Mouse (Mus musculus): ENCODE data around the gene 2310011J03Rik. TPM values are rescaled to one million over a fixed set of nuclear protein-coding genes. Genes with fewer than 3 reads are reported as not detected.

Gene 2310011J03Rik
- polyA plus RNA-seq, 1 experiment = 44.0 TPM

GRCm38 (mm10) chr10:80352727-80353126 lies 32.4 kb upstream of the 2310011J03Rik start:
- H3K36me3 ChIP-seq (ENCODE audit: control insufficient read depth, insufficient read depth) = no peaks in the 10 kb centered on the region
- H3K79me2 ChIP-seq (ENCODE audit: control insufficient read depth, insufficient read depth) = no peaks in the 10 kb centered on the region
- no peak overlapping the region for H3K4me2 ChIP-seq (ENCODE audit: low read depth)
- H3ac ChIP-seq (ENCODE audit: control insufficient read depth, insufficient read length) = no peak overlapping the region
- TF ChIP-seq REST (IDR thresholded peaks at IDR 0.05; ENCODE audit: insufficient read depth, insufficient read length) = no peak
- TF ChIP-seq E2F4 (IDR thresholded peaks at IDR 0.05; ENCODE audit: insufficient read depth) = no peak
- no peak for TF ChIP-seq MAX (IDR thresholded peaks at IDR 0.05; ENCODE audit: low read depth)
- no peak for TF ChIP-seq TCF3 (IDR thresholded peaks at IDR 0.05; ENCODE audit: insufficient read length, low read depth)
- TF ChIP-seq USF1 (IDR thresholded peaks at IDR 0.05; ENCODE audit: low read depth) = no peak
- no peak for TF ChIP-seq CEBPB (IDR thresholded peaks at IDR 0.05; ENCODE audit: insufficient read depth, poor library complexity, severe bottlenecking)
- no peak for TF ChIP-seq TCF12 (IDR thresholded peaks at IDR 0.05; ENCODE audit: insufficient read depth, poor library complexity, severe bottlenecking)
- no peak for TF ChIP-seq MYOG (IDR thresholded peaks at IDR 0.05; ENCODE audit: control insufficient read depth in 1 of 3, insufficient read depth in 1 of 3, insufficient read length in 2 of 3, low read depth in 2 of 3)
- no peak for TF ChIP-seq POLR2AphosphoS2 (IDR thresholded peaks at IDR 0.05; ENCODE audit: insufficient read length, low read depth)
- TF ChIP-seq SRF (IDR thresholded peaks at IDR 0.05; ENCODE audit: control insufficient read depth, insufficient read length, low read depth) = no peak
- no peak for TF ChIP-seq POLR2A (IDR thresholded peaks at IDR 0.05; ENCODE audit: insufficient read length, low read depth)
- peaks cover 35% of the 10 kb centered on the region for H3K27me3 ChIP-seq (ENCODE audit: control insufficient read depth, insufficient read depth, insufficient read length)
- no peak overlapping the region for H3K4me3 ChIP-seq

DNA sequence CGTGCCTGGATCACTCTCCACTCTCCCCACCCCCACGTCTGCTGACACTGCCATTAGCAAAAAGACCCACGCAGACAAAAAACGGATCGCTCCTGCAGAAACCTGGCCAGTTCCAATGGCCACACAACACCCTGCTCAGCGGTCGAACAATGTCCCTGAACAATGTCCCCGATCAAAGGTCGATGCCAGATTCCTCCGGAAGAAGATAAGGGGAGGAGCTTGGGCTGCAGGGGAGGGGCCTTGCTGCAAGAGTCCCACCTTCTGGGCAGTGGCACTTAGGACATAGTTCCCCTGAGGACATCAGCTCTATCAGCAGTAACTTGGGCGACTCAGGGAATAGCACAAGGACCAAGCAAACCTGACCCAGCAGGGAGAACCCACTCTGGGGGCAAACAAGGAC lies 31.6 kb upstream of the 2310011J03Rik start:
- H3ac ChIP-seq (ENCODE audit: control insufficient read depth, insufficient read length) = no peak overlapping the region
- H3K79me2 ChIP-seq (ENCODE audit: control insufficient read depth, insufficient read depth) = no peaks in the 10 kb centered on the region
- H3K27me3 ChIP-seq (ENCODE audit: control insufficient read depth, insufficient read depth, insufficient read length) = peaks cover 26% of the 10 kb centered on the region
- H3K4me3 ChIP-seq = no peak overlapping the region
- no peak for TF ChIP-seq MAX (IDR thresholded peaks at IDR 0.05; ENCODE audit: low read depth)
- TF ChIP-seq POLR2A (IDR thresholded peaks at IDR 0.05; ENCODE audit: insufficient read length, low read depth) = no peak
- TF ChIP-seq POLR2AphosphoS2 (IDR thresholded peaks at IDR 0.05; ENCODE audit: insufficient read length, low read depth) = no peak
- TF ChIP-seq USF1 (IDR thresholded peaks at IDR 0.05; ENCODE audit: low read depth) = no peak
- TF ChIP-seq SRF (IDR thresholded peaks at IDR 0.05; ENCODE audit: control insufficient read depth, insufficient read length, low read depth) = no peak
- TF ChIP-seq E2F4 (IDR thresholded peaks at IDR 0.05; ENCODE audit: insufficient read depth) = no peak
- TF ChIP-seq MYOD1 (IDR thresholded peaks at IDR 0.05; ENCODE audit: control insufficient read depth in 1 of 3, insufficient read length in 2 of 3, low read depth in 2 of 3) = no peak
- no peak for TF ChIP-seq TCF12 (IDR thresholded peaks at IDR 0.05; ENCODE audit: insufficient read depth, poor library complexity, severe bottlenecking)
- no peak for TF ChIP-seq CEBPB (IDR thresholded peaks at IDR 0.05; ENCODE audit: insufficient read depth, poor library complexity, severe bottlenecking)
- TF ChIP-seq MYOG (IDR thresholded peaks at IDR 0.05; ENCODE audit: control insufficient read depth in 1 of 3, insufficient read depth in 1 of 3, insufficient read length in 2 of 3, low read depth in 2 of 3) = no peak
- no peak overlapping the region for H3K4me2 ChIP-seq (ENCODE audit: low read depth)
- H3K36me3 ChIP-seq (ENCODE audit: control insufficient read depth, insufficient read depth) = no peaks in the 10 kb centered on the region

DNA sequence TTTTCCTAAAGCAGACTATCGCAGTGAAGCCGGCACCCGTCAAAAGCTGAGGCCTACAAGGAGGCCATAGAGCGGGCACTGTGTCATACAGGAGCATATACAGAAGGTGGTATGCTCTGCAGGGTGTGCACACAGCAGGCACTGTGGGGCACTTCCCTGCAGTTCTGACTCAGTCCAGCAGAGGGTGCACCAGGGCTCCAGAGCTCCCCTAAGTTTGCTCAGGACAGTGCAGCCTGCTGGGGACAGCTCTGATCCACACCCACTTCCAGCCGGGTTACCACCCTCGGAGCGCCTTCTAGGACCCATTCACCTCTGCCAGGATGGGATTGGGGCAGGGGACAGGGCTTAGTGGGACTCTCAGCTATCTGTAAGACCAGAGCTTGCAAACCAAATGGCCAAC lies 30.0 kb upstream of the 2310011J03Rik start:
- Histone ChIP-seq H3K4me2 (ENCODE audit: low read depth) (no peak overlapping the region), H3ac (ENCODE audit: control insufficient read depth, insufficient read length) (no peak overlapping the region), H3K36me3 (ENCODE audit: control insufficient read depth, insufficient read depth) (no peaks in the 10 kb centered on the region), H3K79me2 (ENCODE audit: control insufficient read depth, insufficient read depth) (no peaks in the 10 kb centered on the region), H3K27me3 (ENCODE audit: control insufficient read depth, insufficient read depth, insufficient read length) (peaks cover 12% of the 10 kb centered on the region), H3K4me3 (no peak overlapping the region)
- TF ChIP-seq POLR2AphosphoS2 (IDR thresholded peaks at IDR 0.05; ENCODE audit: insufficient read length, low read depth) (no peak), SRF (IDR thresholded peaks at IDR 0.05; ENCODE audit: control insufficient read depth, insufficient read length, low read depth) (no peak), MYOD1 (IDR thresholded peaks at IDR 0.05; ENCODE audit: control insufficient read depth in 1 of 3, insufficient read length in 2 of 3, low read depth in 2 of 3) (no peak), E2F4 (IDR thresholded peaks at IDR 0.05; ENCODE audit: insufficient read depth) (no peak), REST (IDR thresholded peaks at IDR 0.05; ENCODE audit: insufficient read depth, insufficient read length) (no peak), MAX (IDR thresholded peaks at IDR 0.05; ENCODE audit: low read depth) (no peak), MYOG (IDR thresholded peaks at IDR 0.05; ENCODE audit: control insufficient read depth in 1 of 3, insufficient read depth in 1 of 3, insufficient read length in 2 of 3, low read depth in 2 of 3) (peak in 1 of 3 experiments; percentile 10), TCF12 (IDR thresholded peaks at IDR 0.05; ENCODE audit: insufficient read depth, poor library complexity, severe bottlenecking) (no peak)

- Histone ChIP-seq H3K79me2 (ENCODE audit: control insufficient read depth, insufficient read depth) (no peaks in the 10 kb centered on the region), H3K27me3 (ENCODE audit: control insufficient read depth, insufficient read depth, insufficient read length) (peaks cover 12% of the 10 kb centered on the region), H3K36me3 (ENCODE audit: control insufficient read depth, insufficient read depth) (no peaks in the 10 kb centered on the region), H3K4me3 (peak overlapping the region; percentile 95), H3ac (ENCODE audit: control insufficient read depth, insufficient read length) (no peak overlapping the region), H3K4me2 (ENCODE audit: low read depth) (peak overlapping the region; percentile 97)
- peak in 1 of 3 experiments; percentile 25 for TF ChIP-seq MYOG (IDR thresholded peaks at IDR 0.05; ENCODE audit: control insufficient read depth in 1 of 3, insufficient read depth in 1 of 3, insufficient read length in 2 of 3, low read depth in 2 of 3)
- no peak for TF ChIP-seq MYOD1 (IDR thresholded peaks at IDR 0.05; ENCODE audit: control insufficient read depth in 1 of 3, insufficient read length in 2 of 3, low read depth in 2 of 3)
These were observed 28.6 kb upstream of the 2310011J03Rik start for GRCm38 (mm10) chr10:80348981-80349380.

- Histone ChIP-seq H3ac (ENCODE audit: control insufficient read depth, insufficient read length) (peak within 1 kb of the TSS; percentile 6), H3K4me2 (ENCODE audit: low read depth) (peak within 1 kb of the TSS; percentile 97), H3K4me3 (peak within 1 kb of the TSS; percentile 95), H3K27me3 (ENCODE audit: control insufficient read depth, insufficient read depth, insufficient read length) (peaks cover 11% of the 10 kb centered on the region), H3K79me2 (ENCODE audit: control insufficient read depth, insufficient read depth) (no peaks in the 10 kb centered on the region), H3K36me3 (ENCODE audit: control insufficient read depth, insufficient read depth) (no peaks in the 10 kb centered on the region)
- TF ChIP-seq TCF3 (IDR thresholded peaks at IDR 0.05; ENCODE audit: insufficient read length, low read depth) (no peak), SRF (IDR thresholded peaks at IDR 0.05; ENCODE audit: control insufficient read depth, insufficient read length, low read depth) (no peak), MAX (IDR thresholded peaks at IDR 0.05; ENCODE audit: low read depth) (no peak), USF1 (IDR thresholded peaks at IDR 0.05; ENCODE audit: low read depth) (no peak), POLR2AphosphoS2 (IDR thresholded peaks at IDR 0.05; ENCODE audit: insufficient read length, low read depth) (peak; percentile 36), MYOG (IDR thresholded peaks at IDR 0.05; ENCODE audit: control insufficient read depth in 1 of 3, insufficient read depth in 1 of 3, insufficient read length in 2 of 3, low read depth in 2 of 3) (peak; percentile 14 to 81 (median 70)), REST (IDR thresholded peaks at IDR 0.05; ENCODE audit: insufficient read depth, insufficient read length) (no peak), MYOD1 (IDR thresholded peaks at IDR 0.05; ENCODE audit: control insufficient read depth in 1 of 3, insufficient read length in 2 of 3, low read depth in 2 of 3) (peak in 2 of 3 experiments; percentile 20 to 78), CEBPB (IDR thresholded peaks at IDR 0.05; ENCODE audit: insufficient read depth, poor library complexity, severe bottlenecking) (no peak), E2F4 (IDR thresholded peaks at IDR 0.05; ENCODE audit: insufficient read depth) (no peak), TCF12 (IDR thresholded peaks at IDR 0.05; ENCODE audit: insufficient read depth, poor library complexity, severe bottlenecking) (no peak), POLR2A (IDR thresholded peaks at IDR 0.05; ENCODE audit: insufficient read length, low read depth) (peak; percentile 67)
These were observed 28.0 kb upstream of the 2310011J03Rik start, which contains the start of gene Adamtsl5 for GRCm38 (mm10) chr10:80348244-80348781. TSS of gene Adamtsl5 (minus strand) at chr10:80348412.
